Mouse (Mus musculus) forebrain, embryonic 12.5 days (tissue): Measurements from ENCODE around the gene Man1a2. TPM values are rescaled to one million over a fixed set of nuclear protein-coding genes. Genes with fewer than 3 reads are reported as not detected.

ENCODE experiments used
- ATAC-seq: fragments of 200-750 bp; cut with Nextera tagmentation; 2 replicates; pipeline ENCODE4 v1.8.0; 2017; ENCODE audit warnings: moderate TSS enrichment; ENCODE audit not compliant: low FRiP score
- H3K27ac ChIP-seq: fragments of 300-500 bp; sonication (generic); 2 replicates; pipeline ENCODE4 v1.5.1; 2016; ENCODE audit warnings: mild to moderate bottlenecking
- H3K27me3 ChIP-seq: fragments of 300-500 bp; sonication (generic); 2 replicates; pipeline ENCODE4 v1.6.1; 2016; ENCODE audit warnings: mild to moderate bottlenecking
- H3K36me3 ChIP-seq: fragments of 300-500 bp; sonication (generic); replicated peaks from 2 replicates; pipeline ENCODE4 v1.6.1; 2016; ENCODE audit warnings: mild to moderate bottlenecking
- H3K4me1 ChIP-seq: fragments of 300-500 bp; sonication (generic); 2 replicates; pipeline ENCODE4 v1.6.1; 2016
- H3K4me2 ChIP-seq: fragments of 300-500 bp; sonication (generic); 2 replicates; pipeline ENCODE4 v1.6.1; 2016; ENCODE audit warnings: mild to moderate bottlenecking, moderate library complexity
- H3K4me3 ChIP-seq: fragments of 300-500 bp; sonication (generic); replicated peaks from 2 replicates; pipeline ENCODE4 v1.5.1; 2016; ENCODE audit warnings: mild to moderate bottlenecking
- H3K9ac ChIP-seq: fragments of 300-500 bp; sonication (generic); 2 replicates; pipeline ENCODE4 v1.6.1; 2016; ENCODE audit warnings: mild to moderate bottlenecking
- H3K9me3 ChIP-seq: fragments of 300-500 bp; sonication (generic); 2 replicates; pipeline ENCODE4 v1.6.1; 2016
- WGBS: fragments of 180-500 bp; shearing (Covaris S2); methylation state at CpG from one replicate; pipeline ENCODE4 v1.1.7; 2016; 5-methylcytosine and 5-hydroxymethylcytosine counted together
- polyA plus RNA-seq: library from polyadenylated mRNA; unstranded; fragments of >200 nt; fragmentation: Nextera tagmentation; extraction: Ambion mirVana; gene quantifications from 2 replicates; pipeline ENCODE4 v1.2.1, GENCODE M21; 2016

Man1a2 gene
- polyA plus RNA-seq, 1 experiment from 2014 or later, result 54.6 TPM

GRCm38 (mm10) chr3:100681448-100682092 lies 3.7 kb downstream of the Man1a2 start:
- Histone ChIP-seq H3K27ac (no peak overlapping the region), H3K4me2 (peak overlapping the region; percentile 90), H3K36me3 (no peaks in the 10 kb centered on the region), H3K9ac (no peak overlapping the region), H3K9me3 (no peaks in the 10 kb centered on the region), H3K4me1 (peaks cover 29% of the 10 kb centered on the region), H3K4me3 (peak overlapping the region; percentile 19), H3K27me3 (no peaks in the 10 kb centered on the region)
- 27% methylated on average over 11 of the region's 11 CpGs for whole genome bisulfite sequencing
- ATAC-seq, result no peak

GRCm38 (mm10) chr3:100680226-100680625 lies 5.1 kb downstream of the Man1a2 start:
- no peak overlapping the region for H3K27ac ChIP-seq
- no peak overlapping the region for H3K4me2 ChIP-seq
- 88% methylated on average over 2 of the region's 2 CpGs for WGBS
- H3K4me1 ChIP-seq, result peaks cover 26% of the 10 kb centered on the region
- no peak overlapping the region for H3K9ac ChIP-seq
- no peaks in the 10 kb centered on the region for H3K36me3 ChIP-seq
- H3K27me3 ChIP-seq, result no peaks in the 10 kb centered on the region
- H3K4me3 ChIP-seq, result no peak overlapping the region
- no peak for ATAC-seq
- H3K9me3 ChIP-seq, result no peaks in the 10 kb centered on the region

DNA sequence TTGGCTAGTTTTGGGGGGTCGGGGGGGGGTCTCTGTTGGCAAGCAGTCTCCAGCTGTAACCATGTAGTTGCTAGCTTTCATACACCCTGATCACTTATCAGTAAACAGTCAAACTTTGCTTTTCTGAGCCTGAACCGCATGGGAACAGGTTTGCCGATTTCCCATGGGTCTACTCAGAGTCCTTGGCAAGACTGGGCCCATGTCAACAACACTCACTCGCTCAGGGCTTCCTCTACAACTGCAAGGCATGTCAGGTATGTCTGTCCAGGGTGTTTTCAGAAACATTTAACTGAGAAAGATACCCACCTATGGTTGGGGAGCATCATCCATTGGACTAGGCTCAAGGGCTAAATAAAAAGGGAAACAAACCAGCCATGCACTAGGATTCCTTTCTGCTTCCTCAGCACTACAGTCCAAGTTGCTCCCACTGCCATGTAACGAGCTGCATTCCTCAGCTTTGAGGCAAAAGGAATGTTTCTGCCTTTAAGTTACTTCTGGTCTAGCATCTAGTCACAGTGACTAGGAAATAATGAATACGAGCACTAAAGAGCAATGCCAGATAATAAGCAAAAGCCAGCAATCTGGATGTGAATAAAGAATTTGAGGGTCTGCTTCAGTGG lies 6.2 kb downstream of the Man1a2 start:
- 86% methylated on average over 6 of the region's 6 CpGs for WGBS
- no peak overlapping the region for H3K4me2 ChIP-seq
- H3K4me1 ChIP-seq, result peaks cover 23% of the 10 kb centered on the region
- H3K27ac ChIP-seq, result no peak overlapping the region
- H3K9ac ChIP-seq, result no peak overlapping the region
- H3K27me3 ChIP-seq, result no peaks in the 10 kb centered on the region
- ATAC-seq, result no peak
- no peaks in the 10 kb centered on the region for H3K36me3 ChIP-seq
- H3K9me3 ChIP-seq, result no peaks in the 10 kb centered on the region
- H3K4me3 ChIP-seq, result no peak overlapping the region

GRCm38 (mm10) chr3:100675146-100675545 lies 10.2 kb downstream of the Man1a2 start:
- Histone ChIP-seq H3K4me3 (no peak overlapping the region), H3K27ac (no peak overlapping the region), H3K4me2 (no peak overlapping the region), H3K9ac (no peak overlapping the region), H3K27me3 (no peaks in the 10 kb centered on the region), H3K36me3 (no peaks in the 10 kb centered on the region), H3K4me1 (no peaks in the 10 kb centered on the region), H3K9me3 (no peaks in the 10 kb centered on the region)
- WGBS, result 90% methylated on average over 4 of the region's 4 CpGs
- no peak for ATAC-seq

- H3K9ac ChIP-seq, result no peak overlapping the region
- WGBS, result 89% methylated on average over 2 of the region's 2 CpGs
Measured at GRCm38 (mm10) chr3:100670412-100670811, 14.9 kb downstream of the Man1a2 start.

GRCm38 (mm10) chr3:100653291-100653690 lies 32.0 kb downstream of the Man1a2 start:
- H3K36me3 ChIP-seq, result peaks cover 4% of the 10 kb centered on the region; the same call in 1 of the 2 replicates
- WGBS, result 78% methylated on average over 1 of the region's 1 CpGs
- H3K9me3 ChIP-seq, result no peaks in the 10 kb centered on the region
- no peaks in the 10 kb centered on the region for H3K4me1 ChIP-seq
- no peak for ATAC-seq
- H3K4me2 ChIP-seq, result no peak overlapping the region
- no peak overlapping the region for H3K27ac ChIP-seq
- no peak overlapping the region for H3K9ac ChIP-seq
- H3K4me3 ChIP-seq, result no peak overlapping the region
- no peaks in the 10 kb centered on the region for H3K27me3 ChIP-seq

More at GRCm38 (mm10) chr3:100670412-100670811, 14.9 kb downstream of the Man1a2 start:
- no peaks in the 10 kb centered on the region for H3K9me3 ChIP-seq
- no peak overlapping the region for H3K27ac ChIP-seq
- ATAC-seq, result no peak
- H3K4me1 ChIP-seq, result no peaks in the 10 kb centered on the region
- H3K4me3 ChIP-seq, result no peak overlapping the region
- no peaks in the 10 kb centered on the region for H3K36me3 ChIP-seq
- H3K27me3 ChIP-seq, result no peaks in the 10 kb centered on the region
- H3K4me2 ChIP-seq, result no peak overlapping the region

DNA sequence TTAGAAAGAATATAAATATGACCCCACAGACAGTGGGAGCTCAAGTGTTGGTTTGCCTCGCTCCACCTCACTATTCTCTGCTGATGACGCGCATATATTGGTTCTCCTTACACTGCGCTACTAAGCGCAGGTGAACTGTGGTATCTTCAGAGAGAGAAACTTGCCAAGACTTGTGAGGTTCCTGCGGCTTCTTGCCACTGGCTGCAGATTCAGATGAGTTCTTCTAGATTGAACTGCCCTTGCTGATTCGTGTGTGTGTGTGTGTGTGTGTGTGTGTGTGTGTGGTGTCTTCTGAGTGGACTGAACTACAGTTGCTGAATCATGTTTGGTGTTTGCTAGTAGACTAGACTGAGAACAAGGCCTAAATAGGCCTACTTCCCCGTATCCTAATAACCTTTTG lies 43.7 kb downstream of the Man1a2 start:
- no peak for ATAC-seq
- Histone ChIP-seq H3K27ac (no peak overlapping the region), H3K9me3 (no peaks in the 10 kb centered on the region), H3K4me1 (no peaks in the 10 kb centered on the region), H3K36me3 (peaks cover 9% of the 10 kb centered on the region; the same call in 1 of the 2 replicates), H3K4me2 (no peak overlapping the region), H3K4me3 (no peak overlapping the region), H3K9ac (no peak overlapping the region), H3K27me3 (no peaks in the 10 kb centered on the region)
- 98% methylated on average over 8 of the region's 8 CpGs for WGBS

GRCm38 (mm10) chr3:100636255-100636654 lies 49.0 kb downstream of the Man1a2 start:
- Histone ChIP-seq H3K4me2 (no peak overlapping the region), H3K27ac (no peak overlapping the region), H3K36me3 (0 out of 2 replicates have a peak, but pooled peaks cover 4% of the 10 kb centered on the region), H3K4me1 (no peaks in the 10 kb centered on the region), H3K4me3 (no peak overlapping the region), H3K27me3 (no peaks in the 10 kb centered on the region), H3K9me3 (no peaks in the 10 kb centered on the region), H3K9ac (no peak overlapping the region)
- 83% methylated on average over 2 of the region's 2 CpGs for WGBS
- no peak for ATAC-seq

- Histone ChIP-seq H3K36me3 (0 out of 2 replicates have a peak, but pooled peaks cover 4% of the 10 kb centered on the region), H3K9me3 (no peaks in the 10 kb centered on the region), H3K4me3 (no peak overlapping the region), H3K27me3 (no peaks in the 10 kb centered on the region), H3K4me2 (no peak overlapping the region), H3K9ac (no peak overlapping the region), H3K27ac (no peak overlapping the region), H3K4me1 (no peaks in the 10 kb centered on the region)
- 89% methylated on average over 4 of the region's 4 CpGs for WGBS
- ATAC-seq, result no peak
Measured at GRCm38 (mm10) chr3:100634821-100635220, 50.5 kb downstream of the Man1a2 start.

DNA sequence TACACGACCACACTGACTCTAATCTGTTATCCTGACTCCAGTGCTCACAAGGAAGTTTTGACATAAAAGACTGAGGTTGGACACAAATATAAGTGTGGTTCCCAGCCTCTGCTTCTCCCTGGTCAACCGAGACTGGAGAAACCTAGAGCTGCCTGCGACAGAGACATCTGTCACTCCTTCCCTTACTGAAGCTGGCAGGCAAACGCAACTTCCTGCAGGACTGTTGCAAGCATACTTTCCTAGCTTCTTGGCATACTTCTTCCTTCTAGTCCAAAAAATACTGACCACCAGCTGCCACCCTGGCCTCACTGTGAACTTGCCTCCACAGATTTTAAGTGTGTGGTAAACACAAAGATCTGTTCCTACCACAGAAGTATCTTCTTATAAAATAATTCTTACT lies 66.8 kb downstream of the Man1a2 start:
- H3K36me3 ChIP-seq, result no peaks in the 10 kb centered on the region
- no peak overlapping the region for H3K4me3 ChIP-seq
- no peak overlapping the region for H3K9ac ChIP-seq
- no peak overlapping the region for H3K4me2 ChIP-seq
- no peaks in the 10 kb centered on the region for H3K27me3 ChIP-seq
- H3K27ac ChIP-seq, result no peak overlapping the region
- no peaks in the 10 kb centered on the region for H3K9me3 ChIP-seq
- 96% methylated on average over 4 of the region's 4 CpGs for whole genome bisulfite sequencing
- H3K4me1 ChIP-seq, result no peaks in the 10 kb centered on the region
- ATAC-seq, result no peak

DNA sequence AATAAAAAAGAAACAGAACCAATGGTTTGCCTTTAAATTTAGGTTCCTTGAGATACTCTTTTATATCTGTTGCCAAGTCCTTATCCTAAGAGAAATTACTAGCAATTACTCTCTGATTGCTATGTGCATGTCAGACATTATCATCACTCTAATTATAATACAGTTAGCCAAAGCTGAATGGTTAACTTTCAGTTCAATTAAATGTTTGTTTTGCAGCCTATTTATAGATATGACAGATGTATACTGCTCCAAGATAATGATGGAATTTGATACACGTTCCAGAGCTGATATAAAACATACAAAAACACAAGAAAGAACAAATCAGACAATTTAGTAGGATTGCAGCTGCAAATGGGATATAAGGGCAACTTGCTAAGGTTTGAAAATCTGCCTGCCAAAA lies 74.4 kb downstream of the Man1a2 start:
- Histone ChIP-seq H3K27me3 (no peaks in the 10 kb centered on the region), H3K4me3 (no peak overlapping the region), H3K36me3 (no peaks in the 10 kb centered on the region), H3K4me1 (no peaks in the 10 kb centered on the region), H3K27ac (no peak overlapping the region), H3K9me3 (no peaks in the 10 kb centered on the region), H3K9ac (no peak overlapping the region), H3K4me2 (no peak overlapping the region)
- ATAC-seq, result no peak
- 72% methylated on average over 1 of the region's 1 CpGs for WGBS

GRCm38 (mm10) chr3:100604539-100604938 lies 80.8 kb downstream of the Man1a2 start:
- Histone ChIP-seq H3K9ac (no peak overlapping the region), H3K36me3 (0 out of 2 replicates have a peak, but pooled peaks cover 2% of the 10 kb centered on the region), H3K9me3 (no peaks in the 10 kb centered on the region), H3K27me3 (no peaks in the 10 kb centered on the region), H3K4me1 (no peaks in the 10 kb centered on the region), H3K27ac (no peak overlapping the region), H3K4me2 (no peak overlapping the region), H3K4me3 (no peak overlapping the region)
- 92% methylated on average over 2 of the region's 2 CpGs for WGBS
- ATAC-seq, result no peak

- Histone ChIP-seq H3K9me3 (no peaks in the 10 kb centered on the region), H3K27me3 (no peaks in the 10 kb centered on the region), H3K36me3 (peaks cover 2% of the 10 kb centered on the region; the same call in 1 of the 2 replicates), H3K4me2 (no peak overlapping the region), H3K27ac (no peak overlapping the region), H3K4me3 (no peak overlapping the region), H3K4me1 (no peaks in the 10 kb centered on the region), H3K9ac (no peak overlapping the region)
- WGBS, result 88% methylated on average over 2 of the region's 2 CpGs
- no peak for ATAC-seq
Measured at GRCm38 (mm10) chr3:100599265-100599820, 86.0 kb downstream of the Man1a2 start.
